Mouse (Mus musculus): Measurements from ENCODE around the gene Tsga10. TPM values are rescaled to one million over a fixed set of nuclear protein-coding genes. Genes with fewer than 3 reads are reported as not detected.

Gene Tsga10
- polyA plus RNA-seq, 1 experiment from 2014 or later, result 12.0 TPM

GRCm38 (mm10) chr1:37735932-37736331, 130.3 kb downstream of the Tsga10 start:
- no peak overlapping the region for H3K9ac ChIP-seq (replicated peaks)
- no peak overlapping the region for H3K4me2 ChIP-seq
- H3K4me1 ChIP-seq, result no peaks in the 10 kb centered on the region
- WGBS, result 94% methylated on average over 5 of the region's 5 CpGs
- H3K27ac ChIP-seq (replicated peaks), result no peak overlapping the region
- H3K36me3 ChIP-seq, result no peaks in the 10 kb centered on the region
- no peaks in the 10 kb centered on the region for H3K27me3 ChIP-seq (replicated peaks)
- H3K9me3 ChIP-seq (replicated peaks), result no peaks in the 10 kb centered on the region
- H3K4me3 ChIP-seq (replicated peaks), result no peak overlapping the region
- ATAC-seq (ENCODE audit: low FRiP score), result no peak

- H3K36me3 ChIP-seq, result no peaks in the 10 kb centered on the region
- H3K9ac ChIP-seq (replicated peaks), result no peak overlapping the region
- no peaks in the 10 kb centered on the region for H3K9me3 ChIP-seq (replicated peaks)
- H3K4me2 ChIP-seq, result no peak overlapping the region
- no peaks in the 10 kb centered on the region for H3K27me3 ChIP-seq (replicated peaks)
- WGBS, result 79% methylated on average over 7 of the region's 7 CpGs
- H3K4me1 ChIP-seq, result no peaks in the 10 kb centered on the region
- ATAC-seq (ENCODE audit: low FRiP score), result no peak
- no peak overlapping the region for H3K27ac ChIP-seq (replicated peaks)
- no peak overlapping the region for H3K4me3 ChIP-seq (replicated peaks)
These were observed 131.4 kb downstream of the Tsga10 start for GRCm38 (mm10) chr1:37734841-37735240.

GRCm38 (mm10) chr1:37729353-37729752, 136.9 kb downstream of the Tsga10 start:
- Histone ChIP-seq H3K27ac (replicated peaks) (no peak overlapping the region), H3K9me3 (replicated peaks) (no peaks in the 10 kb centered on the region), H3K36me3 (no peaks in the 10 kb centered on the region), H3K4me1 (no peaks in the 10 kb centered on the region), H3K4me3 (replicated peaks) (no peak overlapping the region), H3K4me2 (no peak overlapping the region), H3K9ac (replicated peaks) (no peak overlapping the region), H3K27me3 (replicated peaks) (no peaks in the 10 kb centered on the region; the same call in 1 of the 2 replicates)
- 96% methylated on average over 8 of the region's 8 CpGs for WGBS
- ATAC-seq (ENCODE audit: low FRiP score), result no peak

GRCm38 (mm10) chr1:37728053-37728452, 138.2 kb downstream of the Tsga10 start:
- Histone ChIP-seq H3K36me3 (no peaks in the 10 kb centered on the region), H3K4me1 (no peaks in the 10 kb centered on the region), H3K27ac (replicated peaks) (no peak overlapping the region), H3K27me3 (replicated peaks) (no peaks in the 10 kb centered on the region; the same call in 1 of the 2 replicates), H3K4me2 (no peak overlapping the region), H3K9me3 (replicated peaks) (no peaks in the 10 kb centered on the region), H3K9ac (replicated peaks) (no peak overlapping the region), H3K4me3 (replicated peaks) (no peak overlapping the region)
- ATAC-seq (ENCODE audit: low FRiP score), result no peak
- 80% methylated on average over 10 of the region's 10 CpGs for WGBS

- 81% methylated on average over 8 of the region's 8 CpGs for WGBS
- no peaks in the 10 kb centered on the region for H3K4me1 ChIP-seq
- no peaks in the 10 kb centered on the region for H3K36me3 ChIP-seq
- H3K9ac ChIP-seq (replicated peaks), result no peak overlapping the region
- no peak overlapping the region for H3K27ac ChIP-seq (replicated peaks)
- no peak overlapping the region for H3K4me2 ChIP-seq
- no peak overlapping the region for H3K4me3 ChIP-seq (replicated peaks)
- ATAC-seq (ENCODE audit: low FRiP score), result no peak
- H3K9me3 ChIP-seq (replicated peaks), result no peaks in the 10 kb centered on the region
- peaks cover 3% of the 10 kb centered on the region; the same call in 1 of the 2 replicates for H3K27me3 ChIP-seq (replicated peaks)
These were observed 139.0 kb downstream of the Tsga10 start for GRCm38 (mm10) chr1:37727186-37727585.

- no peak for ATAC-seq (ENCODE audit: low FRiP score)
These were observed 139.8 kb downstream of the Tsga10 start for GRCm38 (mm10) chr1:37726426-37726825.

GRCm38 (mm10) chr1:37725880-37726279, 140.3 kb downstream of the Tsga10 start:
- no peaks in the 10 kb centered on the region for H3K36me3 ChIP-seq
- 0 out of 2 replicates have a peak overlapping the region, but pooled peaks have one; percentile 19 for H3K4me2 ChIP-seq
- H3K4me1 ChIP-seq, result no peaks in the 10 kb centered on the region
- peaks cover 8% of the 10 kb centered on the region for H3K27me3 ChIP-seq (replicated peaks)
- H3K9ac ChIP-seq (replicated peaks), result no peak overlapping the region
- H3K4me3 ChIP-seq (replicated peaks), result no peak overlapping the region
- 73% methylated on average over 12 of the region's 12 CpGs for WGBS
- no peak overlapping the region for H3K27ac ChIP-seq (replicated peaks)
- ATAC-seq (ENCODE audit: low FRiP score), result no peak
- H3K9me3 ChIP-seq (replicated peaks), result no peaks in the 10 kb centered on the region

More at GRCm38 (mm10) chr1:37726426-37726825, 139.8 kb downstream of the Tsga10 start:
- no peaks in the 10 kb centered on the region for H3K36me3 ChIP-seq
- H3K9me3 ChIP-seq (replicated peaks), result no peaks in the 10 kb centered on the region
- no peak overlapping the region for H3K9ac ChIP-seq (replicated peaks)
- peaks cover 5% of the 10 kb centered on the region; the same call in 1 of the 2 replicates for H3K27me3 ChIP-seq (replicated peaks)
- no peak overlapping the region for H3K4me2 ChIP-seq
- no peak overlapping the region for H3K27ac ChIP-seq (replicated peaks)
- no peak overlapping the region for H3K4me3 ChIP-seq (replicated peaks)
- no peaks in the 10 kb centered on the region for H3K4me1 ChIP-seq
- 83% methylated on average over 8 of the region's 8 CpGs for WGBS

- no peak overlapping the region for H3K27ac ChIP-seq (replicated peaks)
- H3K9me3 ChIP-seq (replicated peaks), result no peaks in the 10 kb centered on the region
- peaks cover 11% of the 10 kb centered on the region for H3K4me1 ChIP-seq
- H3K4me2 ChIP-seq, result no peak overlapping the region
- H3K4me3 ChIP-seq (replicated peaks), result no peak overlapping the region
- no peak overlapping the region for H3K9ac ChIP-seq (replicated peaks)
- 84% methylated on average over 5 of the region's 5 CpGs for WGBS
- peaks cover 23% of the 10 kb centered on the region for H3K27me3 ChIP-seq (replicated peaks)
- no peaks in the 10 kb centered on the region for H3K36me3 ChIP-seq
- ATAC-seq (ENCODE audit: low FRiP score), result no peak
These were observed 145.1 kb downstream of the Tsga10 start for GRCm38 (mm10) chr1:37721092-37721491.

- Histone ChIP-seq H3K4me2 (peak within 1 kb of the TSS; percentile 96), H3K9me3 (replicated peaks) (no peaks in the 10 kb centered on the region), H3K9ac (replicated peaks) (peak within 1 kb of the TSS; percentile 62), H3K36me3 (no peaks in the 10 kb centered on the region), H3K27ac (replicated peaks) (no peak within 1 kb of the TSS), H3K27me3 (replicated peaks) (peaks cover 23% of the 10 kb centered on the region), H3K4me3 (replicated peaks) (peak within 1 kb of the TSS; percentile 63), H3K4me1 (peaks cover 11% of the 10 kb centered on the region)
- ATAC-seq (ENCODE audit: low FRiP score), result peak; percentile 93
- 1% methylated on average over 65 of the region's 69 CpGs for WGBS
These were observed 146.2 kb downstream of the Tsga10 start, which contains the start of gene 2010300C02Rik for GRCm38 (mm10) chr1:37719761-37720640. Gene 2010300C02Rik (minus strand): TSS chr1:37720085.

GRCm38 (mm10) chr1:37719030-37719723, 147.1 kb downstream of the Tsga10 start:
- peak; percentile 73 for ATAC-seq (ENCODE audit: low FRiP score)
- peak overlapping the region; percentile 63 for H3K4me3 ChIP-seq (replicated peaks)
- no peak overlapping the region for H3K27ac ChIP-seq (replicated peaks)
- 3% methylated on average over 49 of the region's 49 CpGs for WGBS
- H3K4me2 ChIP-seq, result peak overlapping the region; percentile 96
- H3K9me3 ChIP-seq (replicated peaks), result no peaks in the 10 kb centered on the region
- peak overlapping the region; percentile 62 for H3K9ac ChIP-seq (replicated peaks)
- H3K27me3 ChIP-seq (replicated peaks), result peaks cover 23% of the 10 kb centered on the region
- peaks cover 11% of the 10 kb centered on the region for H3K4me1 ChIP-seq
- no peaks in the 10 kb centered on the region for H3K36me3 ChIP-seq

- WGBS, result 56% methylated on average over 7 of the region's 7 CpGs
- no peaks in the 10 kb centered on the region for H3K9me3 ChIP-seq (replicated peaks)
- ATAC-seq (ENCODE audit: low FRiP score), result no peak
These were observed 147.7 kb downstream of the Tsga10 start for GRCm38 (mm10) chr1:37718516-37718915.

More at GRCm38 (mm10) chr1:37718516-37718915, 147.7 kb downstream of the Tsga10 start:
- Histone ChIP-seq H3K4me1 (peaks cover 11% of the 10 kb centered on the region), H3K27ac (replicated peaks) (no peak overlapping the region), H3K27me3 (replicated peaks) (peaks cover 23% of the 10 kb centered on the region), H3K4me3 (replicated peaks) (no peak overlapping the region), H3K4me2 (peak overlapping the region; percentile 96), H3K9ac (replicated peaks) (no peak overlapping the region), H3K36me3 (no peaks in the 10 kb centered on the region)

All from neural tube, embryonic 15.5 days (tissue).